Mouse (Mus musculus): ENCODE data around the gene Rnase11.

DNA sequence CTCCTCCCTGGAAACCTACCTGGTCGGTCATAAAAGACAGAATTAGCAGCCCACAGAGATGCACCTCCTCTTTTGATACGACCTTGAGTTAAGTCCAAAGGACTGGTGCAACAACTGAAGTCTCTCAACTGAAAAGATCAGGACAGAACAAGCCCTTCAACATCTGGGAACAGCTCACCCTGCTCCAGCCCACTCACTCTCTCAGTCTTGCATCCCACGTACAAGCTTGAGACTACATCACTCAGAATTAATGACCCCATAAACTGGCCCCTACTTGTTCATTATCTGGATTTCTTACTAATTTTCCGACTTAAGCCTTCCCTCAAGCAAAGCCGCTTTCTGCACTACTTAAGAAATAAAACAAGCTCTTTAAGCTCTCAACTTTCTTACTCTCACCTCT is 3.2 kb upstream of the Rnase11 start:
- TF ChIP-seq CTCF (IDR thresholded peaks at IDR 0.05; ENCODE audit: borderline replicate concordance, insufficient read depth, low read depth, low read length) = no peak
- no peak for TF ChIP-seq POLR2A (IDR thresholded peaks at IDR 0.05; ENCODE audit: borderline replicate concordance, insufficient read depth, low read length)

Measured in cerebellum, adult 2 months (tissue).